Mouse (Mus musculus) midbrain, postnatal 0 days (tissue): ENCODE measurements around the gene Prkag2. TPM values are rescaled to one million over a fixed set of nuclear protein-coding genes. Genes with fewer than 3 reads are reported as not detected.

Experiments
- ATAC-seq: fragments of 200-750 bp; cut with Nextera tagmentation; 2 replicates; pipeline ENCODE4 v1.8.0; 2017; ENCODE audit warnings: moderate number of reproducible peaks, mild to moderate bottlenecking, moderate TSS enrichment, moderate library complexity; ENCODE audit not compliant: low FRiP score
- DNase-seq: peaks from one replicate; pipeline ENCODE4 v3.0.0-alpha.2; 2015; ENCODE audit warnings: low spot score
- H3K27ac ChIP-seq: fragments of 300-500 bp; sonication (generic); 2 replicates; pipeline ENCODE4 v1.5.1; 2014; ENCODE audit warnings: low read depth, mild to moderate bottlenecking, low read length, mixed read lengths
- H3K27me3 ChIP-seq: fragments of 300-500 bp; sonication (generic); 2 replicates; pipeline ENCODE4 v1.6.1; 2014; ENCODE audit warnings: low read length, control low read depth, mixed read lengths; ENCODE audit not compliant: insufficient read depth
- H3K36me3 ChIP-seq: fragments of 300-500 bp; sonication (generic); 2 replicates; pipeline ENCODE4 v1.6.1; 2014; ENCODE audit warnings: low read length, control low read depth, mixed read lengths; ENCODE audit not compliant: insufficient read depth
- H3K4me1 ChIP-seq: fragments of 300-500 bp; sonication (generic); 2 replicates; pipeline ENCODE4 v1.6.1; 2014; ENCODE audit warnings: mild to moderate bottlenecking, control low read depth, antibody characterized with exemption, low read length, mixed read lengths; ENCODE audit not compliant: insufficient read depth
- H3K4me2 ChIP-seq: fragments of 300-500 bp; sonication (generic); 2 replicates; pipeline ENCODE4 v1.6.1; 2014; ENCODE audit warnings: low read depth, mild to moderate bottlenecking, low read length, mixed read lengths; ENCODE audit not compliant: poor library complexity, severe bottlenecking
- H3K4me3 ChIP-seq: fragments of 300-500 bp; sonication (generic); 2 replicates; pipeline ENCODE4 v1.5.1; 2014; ENCODE audit warnings: low read depth, mild to moderate bottlenecking, low read length, moderate library complexity
- H3K9ac ChIP-seq: fragments of 300-500 bp; sonication (generic); replicated peaks from 2 replicates; pipeline ENCODE4 v1.6.1; 2014; ENCODE audit warnings: mild to moderate bottlenecking, low read length, moderate library complexity, mixed read lengths; ENCODE audit not compliant: poor library complexity, severe bottlenecking
- H3K9me3 ChIP-seq: fragments of 300-500 bp; sonication (generic); 2 replicates; pipeline ENCODE4 v1.6.1; 2016; ENCODE audit warnings: low read length, control low read depth
- CTCF ChIP-seq: IDR thresholded peaks from 2 replicates; pipeline ENCODE4 v1.5.1; 2016; ENCODE audit warnings: antibody characterized with exemption, mild to moderate bottlenecking
- WGBS: fragments of 180-500 bp; shearing (Covaris S2); extraction: QIAGEN DNeasy Blood & Tissue Kit; methylation state at CpG from one replicate; pipeline ENCODE4 v1.1.7; 2014; 5-methylcytosine and 5-hydroxymethylcytosine counted together
- polyA plus RNA-seq: library from polyadenylated mRNA; unstranded; fragments of >200 nt; fragmentation: Nextera tagmentation; extraction: Ambion mirVana; gene quantifications from 2 replicates; pipeline ENCODE4 v1.2.1, GENCODE M21; 2015
- total RNA-seq: library from RNA; depleted of rRNA; stranded (reverse); fragments of >200 nt; gene quantifications from 2 replicates; pipeline ENCODE4 v1.2.3, GENCODE M21; 2014

The Prkag2 gene
- total and polyA plus RNA-seq, 2 experiments from 2014 or later, result 51.6 to 103 TPM

GRCm38 (mm10) chr5:25064270-25065232 lies 35.9 kb downstream of the Prkag2 start:
- Histone ChIP-seq H3K27ac (no peak overlapping the region), H3K9me3 (no peaks in the 10 kb centered on the region), H3K4me2 (no peak overlapping the region), H3K36me3 (no peaks in the 10 kb centered on the region), H3K9ac (no peak overlapping the region), H3K27me3 (no peaks in the 10 kb centered on the region), H3K4me3 (no peak overlapping the region), H3K4me1 (peaks cover under 1% of the 10 kb centered on the region; the same call in 1 of the 2 replicates)
- no peak for TF ChIP-seq CTCF
- ATAC-seq (no peak), DNase-seq (no peak)
- WGBS, result 59% methylated on average over 8 of the region's 8 CpGs

DNA sequence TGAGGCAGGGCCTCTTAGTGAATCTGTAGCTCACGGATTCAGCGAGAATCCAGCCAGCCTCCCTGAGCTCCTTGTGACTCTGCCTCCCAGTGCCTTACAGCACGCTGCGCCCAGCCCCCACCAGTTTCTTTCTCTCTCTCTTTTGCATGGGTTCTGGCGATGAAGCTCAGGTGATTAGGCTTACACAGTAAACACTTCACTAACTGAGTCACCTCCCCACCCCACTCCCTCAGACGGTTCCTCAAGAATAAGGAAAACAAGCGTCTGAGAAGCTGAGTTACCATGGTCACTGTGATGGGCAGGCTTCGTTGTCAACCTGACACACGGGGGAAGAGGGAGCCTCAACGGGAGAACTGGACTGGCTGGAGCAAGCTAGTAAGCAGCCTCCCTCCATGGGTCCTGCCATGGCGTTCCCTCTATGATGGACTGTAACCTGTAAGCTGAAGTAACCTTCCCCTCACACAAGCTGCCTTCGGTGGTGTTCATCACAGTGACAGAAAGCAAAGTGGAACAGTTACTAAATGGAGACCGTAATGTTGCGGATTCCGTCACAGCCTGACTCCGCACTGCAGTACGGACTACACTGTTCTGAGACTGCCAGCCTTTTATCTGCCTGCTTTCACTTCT lies 37.8 kb downstream of the Prkag2 start:
- H3K4me1 ChIP-seq, result peaks cover 9% of the 10 kb centered on the region; the same call in 1 of the 2 replicates
- ATAC-seq, result no peak
- H3K4me3 ChIP-seq, result no peak overlapping the region
- H3K9me3 ChIP-seq, result no peaks in the 10 kb centered on the region
- H3K9ac ChIP-seq, result no peak overlapping the region
- TF ChIP-seq CTCF, result no peak
- no peak overlapping the region for H3K27ac ChIP-seq
- DNase-seq, result no peak
- 37% methylated on average over 17 of the region's 17 CpGs for WGBS
- H3K36me3 ChIP-seq, result no peaks in the 10 kb centered on the region
- no peak overlapping the region for H3K4me2 ChIP-seq
- no peaks in the 10 kb centered on the region for H3K27me3 ChIP-seq

- 21% methylated on average over 21 of the region's 21 CpGs for WGBS
- peak; percentile 70 for DNase-seq
- H3K4me2 ChIP-seq, result peak overlapping the region; percentile 29
Measured at GRCm38 (mm10) chr5:25058853-25059741, 41.3 kb downstream of the Prkag2 start.

GRCm38 (mm10) chr5:25058417-25058816 lies 42.0 kb downstream of the Prkag2 start:
- no peak overlapping the region for H3K4me2 ChIP-seq
- no peak for ATAC-seq
- DNase-seq, result no peak

More at GRCm38 (mm10) chr5:25058853-25059741, 41.3 kb downstream of the Prkag2 start:
- Histone ChIP-seq H3K27me3 (no peaks in the 10 kb centered on the region), H3K4me1 (peaks cover 9% of the 10 kb centered on the region; the same call in 1 of the 2 replicates), H3K9ac (no peak overlapping the region; the same call in 1 of the 2 replicates), H3K9me3 (no peaks in the 10 kb centered on the region), H3K27ac (no peak overlapping the region), H3K36me3 (no peaks in the 10 kb centered on the region), H3K4me3 (0 out of 2 replicates have a peak overlapping the region, but pooled peaks have one; percentile 1)
- 0 out of 2 replicates have a peak, but pooled peaks have one; percentile 18 for ATAC-seq
- TF ChIP-seq CTCF, result no peak

GRCm38 (mm10) chr5:25055288-25055687 lies 45.2 kb downstream of the Prkag2 start:
- Histone ChIP-seq H3K4me3 (no peak overlapping the region), H3K9me3 (no peaks in the 10 kb centered on the region), H3K9ac (no peak overlapping the region), H3K4me1 (peaks cover 9% of the 10 kb centered on the region; the same call in 1 of the 2 replicates), H3K27ac (no peak overlapping the region), H3K27me3 (no peaks in the 10 kb centered on the region), H3K36me3 (no peaks in the 10 kb centered on the region), H3K4me2 (no peak overlapping the region)
- TF ChIP-seq CTCF, result no peak
- DNase-seq, result peak; percentile 77
- 38% methylated on average over 4 of the region's 4 CpGs for WGBS
- ATAC-seq, result no peak

More at GRCm38 (mm10) chr5:25058417-25058816, 42.0 kb downstream of the Prkag2 start:
- H3K9me3 ChIP-seq, result no peaks in the 10 kb centered on the region
- H3K36me3 ChIP-seq, result no peaks in the 10 kb centered on the region
- peaks cover 9% of the 10 kb centered on the region; the same call in 1 of the 2 replicates for H3K4me1 ChIP-seq
- no peak overlapping the region for H3K4me3 ChIP-seq
- H3K9ac ChIP-seq, result no peak overlapping the region
- no peaks in the 10 kb centered on the region for H3K27me3 ChIP-seq
- no peak overlapping the region for H3K27ac ChIP-seq
- 45% methylated on average over 7 of the region's 7 CpGs for WGBS
- no peak for TF ChIP-seq CTCF
